Mouse (Mus musculus) left cerebral cortex, adult 18-20 months (tissue): Measurements from ENCODE around the gene Cdkl3. TPM values are rescaled to one million over a fixed set of nuclear protein-coding genes. Genes with fewer than 3 reads are reported as not detected.

ENCODE experiments used
- DNase-seq, 2 experiments: peaks; one replicate each; pipeline ENCODE4 v3.0.0; 2021 to 2022; ENCODE audit warnings: low spot score in 2 of 2, mixed read lengths in 1 of 2
- total RNA-seq, 2 experiments: library from RNA; stranded (reverse); gene quantifications; 2 replicates each; pipeline ENCODE4 v1.2.3; 2021

The Cdkl3 gene
- total RNA-seq, 2 experiments from 2014 or later = 16.8 to 18.0 TPM

DNA sequence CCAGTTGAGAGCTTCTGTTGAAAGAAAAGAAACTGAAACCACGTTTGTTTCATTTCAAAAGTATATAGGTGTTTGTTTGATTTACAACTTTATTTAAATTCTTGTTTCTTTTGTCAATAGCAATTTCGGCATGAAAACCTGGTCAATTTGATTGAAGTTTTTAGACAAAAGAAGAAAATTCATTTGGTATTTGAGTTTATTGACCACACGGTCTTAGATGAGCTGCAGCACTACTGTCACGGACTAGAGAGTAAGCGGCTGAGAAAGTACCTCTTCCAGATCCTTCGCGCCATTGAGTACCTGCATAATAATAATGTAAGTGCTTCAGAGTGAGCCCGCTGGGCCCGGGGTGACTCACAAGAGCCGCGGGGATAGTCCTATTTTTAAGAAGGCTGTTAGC, 7.0 kb downstream of the Cdkl3 start:
- no peak for DNase-seq

DNA sequence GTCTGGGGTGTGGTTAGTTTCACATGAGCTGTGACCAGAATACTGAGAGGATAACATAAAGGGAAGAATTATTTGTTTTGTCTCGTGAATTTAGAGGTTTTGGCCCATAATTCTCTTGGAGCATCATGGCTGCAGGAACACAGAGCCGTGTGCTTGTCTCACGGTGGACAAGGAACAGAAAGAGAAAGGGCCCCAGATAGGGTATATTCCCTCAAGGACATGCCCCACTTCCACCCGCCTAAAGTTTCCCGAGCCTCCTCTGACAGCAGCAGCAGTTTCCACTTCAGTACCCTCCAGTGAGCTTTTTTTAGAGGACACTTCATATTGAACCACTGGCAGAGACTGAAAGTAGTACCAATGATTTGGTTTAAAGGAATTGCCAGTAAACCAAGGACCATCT, 7.5 kb downstream of the Cdkl3 start:
- no peak for DNase-seq

DNA sequence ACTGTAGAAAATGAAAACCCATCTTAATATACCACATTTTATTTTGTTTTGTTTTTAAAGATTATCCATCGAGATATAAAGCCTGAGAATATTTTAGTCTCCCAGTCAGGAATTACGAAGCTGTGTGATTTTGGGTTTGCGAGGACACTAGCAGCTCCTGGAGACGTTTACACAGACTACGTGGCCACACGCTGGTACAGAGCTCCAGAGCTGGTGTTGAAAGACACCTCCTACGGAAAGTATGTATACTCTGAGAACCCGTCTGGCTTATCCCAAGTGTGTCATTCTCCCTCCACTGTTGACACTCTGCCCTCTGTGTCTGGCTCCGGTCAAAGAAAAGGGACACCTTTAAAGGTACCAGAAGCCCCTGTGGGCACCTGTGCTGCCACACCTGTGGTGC, 14.2 kb downstream of the Cdkl3 start:
- peak; percentile 24 to 32 for DNase-seq

DNA sequence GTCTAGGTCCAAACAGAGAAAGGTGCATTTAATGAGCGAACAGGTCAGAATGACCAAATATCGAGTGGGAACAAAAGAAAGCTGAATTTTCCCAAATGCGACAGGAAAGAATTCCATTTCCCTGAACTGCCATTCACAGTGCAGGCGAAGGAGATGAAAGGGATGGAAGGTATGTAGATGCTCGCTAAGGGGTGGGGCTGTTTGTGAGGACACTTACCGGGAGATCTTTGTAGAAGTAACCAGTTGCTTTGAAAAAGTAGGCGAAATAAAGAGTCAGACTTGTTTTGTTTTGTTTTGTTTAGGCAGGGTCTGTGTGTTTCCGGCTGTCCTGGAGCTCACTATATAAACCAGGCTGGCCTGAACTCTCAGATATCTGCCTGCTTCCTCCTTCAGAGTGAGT, 28.3 kb downstream of the Cdkl3 start:
- DNase-seq = no peak

DNA sequence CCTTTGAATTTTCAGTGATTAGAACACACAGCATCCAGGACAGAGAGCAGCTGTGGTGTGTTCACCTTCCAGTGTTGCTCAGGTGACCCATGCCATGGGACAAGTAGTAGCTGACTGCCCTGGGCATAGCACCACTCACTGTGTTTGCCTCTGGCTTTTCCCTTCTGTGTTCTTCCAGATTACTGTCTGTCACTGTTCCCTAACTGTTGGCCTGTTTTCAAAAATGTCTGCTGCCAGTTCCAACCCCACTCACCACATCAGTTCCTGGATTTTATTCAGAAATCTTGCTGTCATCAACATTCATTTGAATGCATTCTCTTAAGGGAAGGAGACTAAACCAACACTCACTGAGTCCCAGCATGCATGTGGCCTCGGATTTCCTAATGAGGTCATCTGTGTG, 29.9 kb downstream of the Cdkl3 start:
- DNase-seq = peak in 1 of 2 experiments; percentile 2

- no peak for DNase-seq
Observed at GRCm38 (mm10) chr11:52035905-52036304, 31.9 kb downstream of the Cdkl3 start.

GRCm38 (mm10) chr11:52037659-52038058, 33.6 kb downstream of the Cdkl3 start:
- no peak for DNase-seq

DNA sequence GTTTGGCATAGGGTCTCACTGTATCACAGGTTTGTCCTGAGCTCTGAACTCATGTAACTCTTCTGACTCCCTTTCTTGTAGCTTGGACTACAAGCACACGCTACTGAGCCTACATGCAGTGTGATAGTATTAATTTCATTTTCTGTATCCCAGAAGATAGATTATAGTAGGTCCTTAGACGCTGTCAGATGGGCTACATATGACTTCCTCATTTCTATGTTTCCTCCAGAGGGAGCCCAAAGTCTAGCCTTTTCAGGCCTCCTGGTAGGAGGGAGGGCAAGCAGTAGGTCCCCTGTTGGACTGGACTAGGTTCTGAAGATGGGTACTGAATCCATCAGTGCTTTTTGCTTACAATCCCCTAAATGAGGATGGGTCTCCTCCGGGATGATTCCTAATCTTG, 39.2 kb downstream of the Cdkl3 start:
- no peak for DNase-seq

- no peak for DNase-seq
Observed at GRCm38 (mm10) chr11:52044156-52044555, 40.1 kb downstream of the Cdkl3 start.

GRCm38 (mm10) chr11:52046446-52047165, 42.6 kb downstream of the Cdkl3 start:
- no peak for DNase-seq

DNA sequence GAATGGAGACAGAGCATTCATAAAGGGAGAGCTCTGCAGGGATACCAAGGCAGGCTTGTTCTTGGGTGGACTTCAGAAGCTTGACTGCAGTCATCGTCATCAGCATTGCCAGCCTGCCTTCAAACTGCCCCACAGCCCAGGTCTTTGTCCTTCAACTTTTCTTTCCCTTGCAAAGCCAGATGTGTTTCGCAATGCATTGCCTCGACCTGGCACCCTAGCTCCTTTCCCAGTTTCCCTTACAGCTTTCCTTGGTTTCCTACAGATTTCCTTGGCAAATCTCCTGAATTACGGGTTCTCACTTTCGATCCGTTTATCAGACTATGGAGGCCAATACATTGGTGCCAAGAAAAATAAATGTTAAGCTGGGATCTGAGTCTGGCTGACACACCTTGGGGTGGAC, 49.4 kb downstream of the Cdkl3 start:
- no peak for DNase-seq

- DNase-seq = no peak
Observed at GRCm38 (mm10) chr11:52054728-52055127, 50.7 kb downstream of the Cdkl3 start.

- DNase-seq = no peak
Observed at GRCm38 (mm10) chr11:52056198-52056597, 52.2 kb downstream of the Cdkl3 start.

DNA sequence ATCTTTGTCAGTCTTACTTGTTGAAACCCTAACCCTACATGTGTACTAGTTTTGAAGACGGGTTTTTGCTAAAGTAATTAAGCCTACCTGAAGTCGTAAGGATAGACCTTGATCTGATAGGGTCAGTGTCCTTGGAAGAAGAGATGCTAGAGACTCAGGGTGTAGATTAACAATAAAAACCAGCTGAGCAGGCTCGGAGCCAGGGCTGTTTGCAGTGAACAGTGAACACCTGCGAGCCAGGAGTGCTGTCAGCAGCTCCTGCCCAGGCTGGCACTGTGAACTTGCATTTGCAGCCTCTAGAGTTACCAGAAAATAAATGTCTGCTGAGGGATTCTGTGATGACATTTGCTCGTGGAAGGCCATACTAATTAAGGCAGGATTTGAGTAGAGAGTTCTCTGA, 55.0 kb downstream of the Cdkl3 start:
- DNase-seq = no peak

- DNase-seq = no peak
Observed at GRCm38 (mm10) chr11:52060315-52060714, 56.3 kb downstream of the Cdkl3 start.

GRCm38 (mm10) chr11:52062406-52062805, 58.4 kb downstream of the Cdkl3 start:
- DNase-seq = no peak

- no peak for DNase-seq
Observed at GRCm38 (mm10) chr11:52064398-52064797, 60.4 kb downstream of the Cdkl3 start.

DNA sequence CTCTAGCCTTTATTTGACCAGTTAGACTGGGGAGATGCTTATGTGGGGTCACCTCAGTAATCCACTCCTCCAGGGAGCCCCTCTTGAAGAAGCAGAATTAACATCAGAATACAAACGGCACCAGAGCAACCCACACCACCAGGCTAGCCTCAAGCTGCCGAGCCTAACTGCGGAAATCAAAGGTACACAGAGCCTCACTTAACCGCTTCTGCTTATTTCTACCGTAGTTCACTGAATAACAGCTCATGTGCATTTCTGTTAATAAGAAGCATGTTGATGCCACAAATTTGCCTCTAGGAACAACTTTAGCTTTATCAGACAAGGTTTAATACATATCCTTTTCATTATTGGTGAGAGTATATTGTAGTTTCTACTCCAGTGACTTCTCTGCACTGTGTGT, 61.8 kb downstream of the Cdkl3 start:
- no peak for DNase-seq

GRCm38 (mm10) chr11:52071768-52072167, 67.7 kb downstream of the Cdkl3 start:
- DNase-seq = no peak

- DNase-seq = no peak
Observed at GRCm38 (mm10) chr11:52073528-52074170, 69.6 kb downstream of the Cdkl3 start.

- DNase-seq = no peak
Observed at GRCm38 (mm10) chr11:52074626-52075470, 70.8 kb downstream of the Cdkl3 start.
